Mouse (Mus musculus) hindbrain, embryonic 14.5 days (tissue): ENCODE measurements at regions not wholly inside any gene's neighbourhood (a gene's known extent, or its start where the extent isn't known, plus 50 kb on each side); places are given as distances from the start of the nearest gene placed in this dataset.

Experiments used
- ATAC-seq: fragments of 200-750 bp; cut with Nextera tagmentation; 2 replicates; pipeline ENCODE4 v1.8.0; 2017; ENCODE audit warnings: moderate number of reproducible peaks, mild to moderate bottlenecking, moderate TSS enrichment, moderate library complexity; ENCODE audit not compliant: low FRiP score
- DNase-seq: peaks from one replicate; pipeline ENCODE4 v3.0.0-alpha.2; 2015; ENCODE audit warnings: low spot score
- H3K27ac ChIP-seq: fragments of 300-500 bp; sonication (generic); 2 replicates; pipeline ENCODE4 v1.5.1; 2014; ENCODE audit warnings: mild to moderate bottlenecking, moderate library complexity
- H3K27me3 ChIP-seq: fragments of 300-500 bp; sonication (generic); 2 replicates; pipeline ENCODE4 v1.6.1; 2014; ENCODE audit warnings: mild to moderate bottlenecking, low read length, mixed read lengths; ENCODE audit not compliant: control insufficient read depth, insufficient read depth
- H3K36me3 ChIP-seq: fragments of 300-500 bp; sonication (generic); replicated peaks from 2 replicates; pipeline ENCODE4 v1.6.1; 2014; ENCODE audit not compliant: control insufficient read depth, insufficient read depth
- H3K4me1 ChIP-seq: fragments of 300-500 bp; sonication (generic); replicated peaks from 2 replicates; pipeline ENCODE4 v1.6.1; 2014; ENCODE audit warnings: antibody characterized with exemption, low read length, mixed read lengths; ENCODE audit not compliant: control insufficient read depth, insufficient read depth
- H3K4me2 ChIP-seq: fragments of 300-500 bp; sonication (generic); replicated peaks from 2 replicates; pipeline ENCODE4 v1.6.1; 2014; ENCODE audit warnings: mild to moderate bottlenecking, moderate library complexity
- H3K4me3 ChIP-seq: fragments of 300-500 bp; sonication (generic); replicated peaks from 2 replicates; pipeline ENCODE4 v1.5.1; 2014; ENCODE audit warnings: mild to moderate bottlenecking, low read length
- H3K9ac ChIP-seq: fragments of 300-500 bp; sonication (generic); 2 replicates; pipeline ENCODE4 v1.6.1; 2014
- H3K9me3 ChIP-seq: fragments of 300-500 bp; sonication (generic); 2 replicates; pipeline ENCODE4 v1.6.1; 2016; ENCODE audit warnings: low read length; ENCODE audit not compliant: control insufficient read depth
- WGBS: fragments of 180-500 bp; shearing (Covaris S2); extraction: QIAGEN DNeasy Blood & Tissue Kit; methylation state at CpG from one replicate; pipeline ENCODE4 v1.1.7; 2014; 5-methylcytosine and 5-hydroxymethylcytosine counted together

DNA sequence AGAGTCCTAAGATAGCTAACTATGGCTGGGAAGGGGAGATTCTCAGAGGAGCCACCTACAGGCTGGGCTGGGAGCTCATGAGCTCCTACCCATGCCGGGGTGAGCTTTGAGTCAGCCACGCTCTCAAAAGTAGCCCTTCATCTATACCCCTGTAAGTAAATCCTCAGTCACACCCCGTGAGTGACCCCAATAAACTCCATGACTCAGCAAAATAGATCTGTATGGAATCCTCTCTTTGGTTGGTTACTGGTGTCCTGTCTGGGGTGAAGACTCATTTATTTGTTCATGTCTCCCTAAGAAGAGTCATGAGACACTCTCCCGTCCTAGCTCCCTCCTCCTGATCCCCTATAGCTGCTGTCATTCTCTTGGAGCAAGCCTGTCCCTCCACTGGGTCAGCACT, 99.5 kb downstream of the Plxna1 start:
- ATAC-seq (no peak), DNase-seq (no peak)
- Histone ChIP-seq H3K27me3 (no peaks in the 10 kb centered on the region), H3K9me3 (no peaks in the 10 kb centered on the region), H3K4me1 (peaks cover 13% of the 10 kb centered on the region), H3K27ac (no peak overlapping the region), H3K36me3 (no peaks in the 10 kb centered on the region), H3K9ac (no peak overlapping the region), H3K4me3 (no peak overlapping the region), H3K4me2 (no peak overlapping the region)
- 79% methylated on average over 4 of the region's 4 CpGs for WGBS

DNA sequence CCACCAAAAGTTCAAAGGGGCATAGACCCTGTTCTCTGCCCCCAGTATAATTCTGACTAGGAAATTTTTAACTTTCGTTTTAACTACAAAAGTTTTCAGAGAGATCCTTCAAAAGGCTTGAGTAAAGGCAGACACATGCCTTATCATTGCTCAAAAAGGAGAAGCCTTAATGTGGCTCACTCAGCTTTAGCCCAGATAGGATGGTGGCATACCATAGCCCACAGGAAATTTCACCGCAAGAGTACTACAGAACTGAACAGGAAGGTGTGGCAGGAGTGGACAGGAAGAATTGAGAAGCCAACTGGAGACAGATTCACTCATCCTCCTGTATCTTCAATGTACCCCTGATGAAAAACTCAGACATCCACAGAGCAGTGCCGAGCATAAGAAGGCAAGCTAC, 97.1 kb downstream of the Plxna1 start:
- Histone ChIP-seq H3K4me2 (no peak overlapping the region), H3K4me1 (peaks cover 3% of the 10 kb centered on the region; the same call in 1 of the 2 replicates), H3K9me3 (no peaks in the 10 kb centered on the region), H3K9ac (no peak overlapping the region), H3K4me3 (no peak overlapping the region), H3K36me3 (no peaks in the 10 kb centered on the region), H3K27me3 (no peaks in the 10 kb centered on the region), H3K27ac (no peak overlapping the region)
- 84% methylated on average over 3 of the region's 3 CpGs for WGBS
- ATAC-seq (no peak), DNase-seq (no peak)
